Mouse (Mus musculus) heart, postnatal 4 days (tissue): Measurements from ENCODE around the gene Slc22a14. TPM values are rescaled to one million over a fixed set of nuclear protein-coding genes. Genes with fewer than 3 reads are reported as not detected.

Experiments
- DNase-seq: peaks from one replicate; pipeline ENCODE4 v3.0.0; 2021
- total RNA-seq, 2 experiments: library from RNA; stranded (reverse); gene quantifications; 2 replicates each; pipeline ENCODE4 v1.2.3; 2021

Slc22a14 gene
- total RNA-seq, 2 experiments from 2014 or later = 0.27 TPM; not detected in 1

- DNase-seq = no peak
These were observed 166.0 kb downstream of the Slc22a14 start for GRCm38 (mm10) chr9:119199151-119199861.

- DNase-seq = peak; percentile 35
These were observed 173.0 kb downstream of the Slc22a14 start for GRCm38 (mm10) chr9:119192202-119192990.

GRCm38 (mm10) chr9:119181241-119181728 lies 184.1 kb downstream of the Slc22a14 start:
- DNase-seq = peak; percentile 31

- no peak for DNase-seq
These were observed 186.1 kb downstream of the Slc22a14 start for GRCm38 (mm10) chr9:119179292-119179691.

GRCm38 (mm10) chr9:119167608-119168007 lies 197.7 kb downstream of the Slc22a14 start:
- DNase-seq = no peak

GRCm38 (mm10) chr9:119165548-119165947 lies 199.8 kb downstream of the Slc22a14 start:
- no peak for DNase-seq

- no peak for DNase-seq
These were observed 200.6 kb downstream of the Slc22a14 start for GRCm38 (mm10) chr9:119164743-119165142.

GRCm38 (mm10) chr9:119160689-119161088 lies 204.7 kb downstream of the Slc22a14 start:
- no peak for DNase-seq

- DNase-seq = no peak
These were observed 206.5 kb downstream of the Slc22a14 start, which contains the start of gene Gm47289 for GRCm38 (mm10) chr9:119158861-119159260. Gm47289 (plus strand) TSS chr9:119159161.

GRCm38 (mm10) chr9:119156278-119157201 lies 208.8 kb downstream of the Slc22a14 start, which contains the start of gene Acaa1b:
Acaa1b (minus strand) TSS chr9:119157093.
- DNase-seq = peak; percentile 87

GRCm38 (mm10) chr9:119155826-119156225 lies 209.5 kb downstream of the Slc22a14 start:
- DNase-seq = peak; percentile 17

GRCm38 (mm10) chr9:119155416-119155815 lies 209.9 kb downstream of the Slc22a14 start:
- no peak for DNase-seq

GRCm38 (mm10) chr9:119151751-119152150 lies 213.6 kb downstream of the Slc22a14 start:
- DNase-seq = no peak

- DNase-seq = peak; percentile 79
These were observed 215.8 kb downstream of the Slc22a14 start for GRCm38 (mm10) chr9:119149601-119150000.

GRCm38 (mm10) chr9:119146098-119146770 lies 219.1 kb downstream of the Slc22a14 start:
- no peak for DNase-seq

GRCm38 (mm10) chr9:119145638-119146037 lies 219.7 kb downstream of the Slc22a14 start:
- DNase-seq = no peak

- no peak for DNase-seq
These were observed 220.2 kb downstream of the Slc22a14 start for GRCm38 (mm10) chr9:119145137-119145536.

- DNase-seq = no peak
These were observed 220.7 kb downstream of the Slc22a14 start for GRCm38 (mm10) chr9:119144696-119145095.

GRCm38 (mm10) chr9:119143372-119143771 lies 222.0 kb downstream of the Slc22a14 start:
- DNase-seq = no peak

- no peak for DNase-seq
These were observed 223.3 kb downstream of the Slc22a14 start for GRCm38 (mm10) chr9:119142066-119142465.

GRCm38 (mm10) chr9:119138836-119139235 lies 226.5 kb downstream of the Slc22a14 start:
- no peak for DNase-seq

- DNase-seq = no peak
These were observed 234.7 kb downstream of the Slc22a14 start for GRCm38 (mm10) chr9:119130692-119131091.
